Mouse (Mus musculus) CH12.LX (cell line): ENCODE measurements around the gene Tnc.

ENCODE experiments used
- CTCF ChIP-seq, 2 experiments: IDR thresholded peaks in 1 of 2; conservative IDR thresholded peaks in 1 of 2; 2 replicates each; pipeline ENCODE4 v1.5.1; 2011 to 2012; ENCODE audit warnings: low read depth in 2 of 2, low read length in 2 of 2, improper control_type of control experiment in 1 of 2, inconsistent platforms in 1 of 2, mild to moderate bottlenecking in 1 of 2, moderate library complexity in 1 of 2
- MAFK ChIP-seq: IDR thresholded peaks from 2 replicates; pipeline ENCODE4 v1.6.1; 2011; ENCODE audit warnings: low read length, improper control_type of control experiment; ENCODE audit not compliant: insufficient replicate concordance
- MYC ChIP-seq: IDR thresholded peaks from 2 replicates; pipeline ENCODE4 v1.6.1; 2011; ENCODE audit warnings: low read depth, mild to moderate bottlenecking, improper control_type of control experiment, low read length
- POLR2A ChIP-seq: IDR thresholded peaks from 2 replicates; pipeline ENCODE4 v1.6.1; 2011; ENCODE audit warnings: low read depth, mild to moderate bottlenecking, improper control_type of control experiment, low read length
- ZC3H11A ChIP-seq: IDR thresholded peaks from 2 replicates; pipeline ENCODE4 v1.6.1; 2012; ENCODE audit warnings: low read depth, mild to moderate bottlenecking, inconsistent platforms, low read length, improper control_type of control experiment
- ZNF384 ChIP-seq: IDR thresholded peaks from 2 replicates; pipeline ENCODE4 v1.6.1; 2012; ENCODE audit warnings: low read depth, low read length, improper control_type of control experiment, inconsistent platforms

DNA sequence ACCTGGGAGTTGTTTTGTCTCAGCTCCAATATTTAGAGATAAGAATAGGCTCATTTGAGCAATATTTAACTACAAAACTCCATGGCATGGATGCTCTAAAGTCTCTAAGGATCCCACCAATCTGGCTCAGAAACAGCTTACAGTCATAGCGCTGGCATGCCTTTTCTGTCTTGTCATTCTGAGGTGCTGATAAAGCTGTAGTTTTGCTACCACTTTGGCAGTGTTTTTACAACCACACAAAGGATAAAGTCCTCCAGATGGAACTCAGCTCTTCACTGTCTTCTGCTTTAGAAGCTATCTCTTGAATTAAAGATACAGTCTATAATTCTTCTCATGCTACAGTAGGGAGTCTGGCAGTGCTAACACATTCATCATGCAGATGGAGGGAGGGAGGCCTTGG is 56.6 kb downstream of the Tnc start:
- TF ChIP-seq CTCF (conservative IDR thresholded peaks at IDR 0.05 in 1 of 2, IDR thresholded peaks at IDR 0.05 in 1 of 2; ENCODE audit: low read depth in 2 of 2, low read length in 2 of 2) (no peak), ZNF384 (no peak), MYC (no peak), POLR2A (no peak), MAFK (no peak), ZC3H11A (no peak)
